Mouse (Mus musculus) ES-E14 (cell line): ENCODE data around the gene Ppp1r36. TPM values are rescaled to one million over a fixed set of nuclear protein-coding genes. Genes with fewer than 3 reads are reported as not detected.

Experiments used
- DNase-seq: peaks from one replicate; pipeline ENCODE4 v3.0.0-alpha.2; 2013; ENCODE audit warnings: low read depth, low spot score
- H3K27ac ChIP-seq: 2 replicates; pipeline ENCODE4 v1.5.1; 2012; ENCODE audit warnings: low read depth, mild to moderate bottlenecking, low read length, moderate library complexity, mixed read lengths; ENCODE audit not compliant: poor library complexity, insufficient read depth, severe bottlenecking
- H3K36me3 ChIP-seq: 2 replicates; pipeline ENCODE4 v1.6.1; 2012; ENCODE audit warnings: mild to moderate bottlenecking, low read length, moderate library complexity, mixed read lengths; ENCODE audit not compliant: control insufficient read depth, poor library complexity, insufficient read depth, severe bottlenecking
- H3K4me1 ChIP-seq, 2 experiments: fragments of 150-350 bp in 1 of 2; sonication (generic) in 1 of 2; 2 replicates each; pipeline ENCODE4 v1.6.1; 2012; ENCODE audit warnings: low read length in 2 of 2, mild to moderate bottlenecking in 1 of 2, mixed read lengths in 1 of 2; ENCODE audit not compliant: control insufficient read depth in 2 of 2, insufficient read depth in 2 of 2, poor library complexity in 1 of 2
- H3K4me3 ChIP-seq, 2 experiments: fragments of 150-350 bp in 1 of 2; sonication (generic) in 1 of 2; 2 replicates each; pipeline ENCODE4 v1.5.1; 2012; ENCODE audit warnings: low read length in 2 of 2, low read depth in 1 of 2, mild to moderate bottlenecking in 1 of 2, mixed read lengths in 1 of 2; ENCODE audit not compliant: insufficient read depth in 1 of 2, poor library complexity in 1 of 2, severe bottlenecking in 1 of 2
- H3K9ac ChIP-seq: 2 replicates; pipeline ENCODE4 v1.6.1; 2012; ENCODE audit warnings: low read depth, mild to moderate bottlenecking, low read length, mixed read lengths; ENCODE audit not compliant: poor library complexity, insufficient read depth, severe bottlenecking
- H3K9me3 ChIP-seq: fragments of 150-350 bp; sonication (generic); 2 replicates; pipeline ENCODE4 v1.6.1; 2012; ENCODE audit warnings: low read depth, mild to moderate bottlenecking, low read length; ENCODE audit not compliant: control insufficient read depth, insufficient read depth
- CHD2 ChIP-seq: IDR thresholded peaks from 2 replicates; pipeline ENCODE4 v1.6.1; 2014; ENCODE audit warnings: mild to moderate bottlenecking, low read depth, low read length, inconsistent platforms
- HCFC1 ChIP-seq: IDR thresholded peaks from 2 replicates; pipeline ENCODE4 v1.6.1; 2012; ENCODE audit warnings: low read length, inconsistent platforms, borderline replicate concordance; ENCODE audit not compliant: insufficient read depth
- MAFK ChIP-seq: IDR thresholded peaks from 2 replicates; pipeline ENCODE4 v1.6.1; 2014; ENCODE audit warnings: mild to moderate bottlenecking, low read depth, low read length, inconsistent platforms; ENCODE audit not compliant: insufficient read depth
- ZC3H11A ChIP-seq: IDR thresholded peaks from 2 replicates; pipeline ENCODE4 v1.6.1; 2012; ENCODE audit warnings: low read depth, mild to moderate bottlenecking, inconsistent platforms, low read length, borderline replicate concordance
- ZNF384 ChIP-seq: IDR thresholded peaks from 2 replicates; pipeline ENCODE4 v1.6.1; 2012; ENCODE audit warnings: low read depth, low read length, inconsistent platforms
- in situ Hi-C, 2 experiments: fragments of 600-800 bp; cut with MboI; formaldehyde crosslinking; loops; one replicate each; pipeline ENCODE4 v1.15.1; 2025; ENCODE audit warnings: low sequenced_read_pairs in 2 of 2, inconsistent platforms in 1 of 2; ENCODE audit not compliant: unreplicated experiment in 2 of 2
- total RNA-seq: library from RNA; depleted of rRNA; stranded (reverse); fragments of 300-350 nt; gene quantifications from 2 replicates; pipeline ENCODE4 v1.2.3, GENCODE M21; 2012

Ppp1r36 gene
- total RNA-seq, 1 experiment, result 0.54 TPM

DNA sequence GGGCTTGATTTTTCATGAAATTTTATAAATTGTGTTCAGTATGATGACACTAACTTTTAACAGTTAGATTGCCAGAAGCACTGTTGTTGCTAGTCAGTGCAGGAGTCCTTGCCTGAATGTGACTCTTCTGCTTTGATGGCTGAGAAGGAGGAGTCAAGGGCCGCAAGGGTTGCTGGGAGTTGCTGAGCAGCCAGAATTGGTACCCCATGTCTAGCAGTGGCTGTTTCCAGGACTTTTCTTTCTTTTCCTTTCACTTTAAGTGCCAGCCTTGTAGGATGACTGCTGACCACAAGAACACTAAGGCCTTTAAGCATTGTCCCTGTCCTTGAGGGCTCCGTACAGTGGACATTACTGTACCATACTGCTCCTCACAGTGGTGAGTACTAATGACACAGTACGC lies 39.6 kb upstream of the Ppp1r36 start:
- H3K27ac ChIP-seq, result peak overlapping the region; percentile 3; the same call in 1 of the 2 replicates
- no peaks in the 10 kb centered on the region for H3K9me3 ChIP-seq
- peaks cover 16% of the 10 kb centered on the region in 2 experiments; a peak in 2 of 4 replicates for H3K4me1 ChIP-seq
- H3K36me3 ChIP-seq, result no peaks in the 10 kb centered on the region
- no peak for DNase-seq
- TF ChIP-seq MAFK (peak; percentile 67), HCFC1 (no peak)
- H3K4me3 ChIP-seq, result 0 out of 4 replicates have a peak overlapping the region, but pooled peaks of 1 of the 2 experiments have one; percentile 27
- H3K9ac ChIP-seq, result peak overlapping the region; percentile 70; the same call in 1 of the 2 replicates
- in situ Hi-C loops, result no loop called here

DNA sequence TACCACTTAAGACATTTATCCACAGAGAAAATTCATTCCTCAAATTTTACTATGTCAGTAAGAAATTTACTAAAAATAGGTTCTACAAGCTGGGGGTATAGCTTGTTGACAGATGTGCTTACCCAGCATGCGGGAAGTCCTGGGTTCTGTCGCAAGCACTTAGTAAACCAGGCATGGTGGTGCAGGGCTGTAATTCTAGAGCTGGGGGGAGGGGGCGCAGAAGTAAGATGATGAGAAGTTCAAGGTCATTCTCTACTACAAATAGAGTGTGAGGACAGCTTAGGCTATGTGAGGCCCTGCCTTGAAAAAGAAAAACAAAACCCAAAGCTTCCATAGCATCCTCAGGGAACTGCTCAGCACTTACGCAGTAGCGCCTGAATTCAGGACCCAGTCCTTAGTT lies 38.8 kb upstream of the Ppp1r36 start:
- in situ Hi-C loops, result no loop called here
- no peak for DNase-seq
- H3K4me3 ChIP-seq, result no peak overlapping the region
- no peaks in the 10 kb centered on the region for H3K36me3 ChIP-seq
- peaks cover 14 to 16% of the 10 kb centered on the region in 2 experiments; a peak in 2 of 4 replicates for H3K4me1 ChIP-seq
- H3K9me3 ChIP-seq, result no peaks in the 10 kb centered on the region
- TF ChIP-seq CHD2 (no peak), ZNF384 (no peak), ZC3H11A (no peak), HCFC1 (no peak), MAFK (no peak)
- no peak overlapping the region for H3K27ac ChIP-seq
- no peak overlapping the region for H3K9ac ChIP-seq

DNA sequence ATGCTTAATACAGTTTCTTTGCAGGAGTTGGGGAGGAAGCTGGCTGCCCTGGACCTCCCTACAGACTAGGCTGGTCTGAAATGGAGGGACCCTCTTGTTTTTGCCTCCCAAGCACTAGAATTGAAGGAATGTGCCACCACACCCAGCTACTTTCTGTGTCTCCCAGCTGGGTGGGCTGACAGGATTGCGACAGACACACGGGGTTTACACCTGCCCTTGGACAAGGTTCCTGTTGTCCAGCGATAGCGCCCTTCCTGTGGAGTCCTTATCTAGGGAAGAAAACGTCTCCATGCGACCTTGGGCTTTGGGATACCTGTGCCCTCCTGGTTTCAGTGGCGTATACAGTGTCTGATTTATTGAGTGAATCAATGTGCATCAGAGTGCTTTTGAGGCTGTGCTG lies 37.2 kb upstream of the Ppp1r36 start:
- no peaks in the 10 kb centered on the region for H3K9me3 ChIP-seq
- no peak for DNase-seq
- H3K9ac ChIP-seq, result no peak overlapping the region
- TF ChIP-seq MAFK (no peak), CHD2 (no peak), ZNF384 (no peak), HCFC1 (no peak), ZC3H11A (no peak)
- peaks cover under 1% of the 10 kb centered on the region; the same call in 1 of the 2 replicates for H3K36me3 ChIP-seq
- H3K4me1 ChIP-seq, result peaks cover 16 to 22% of the 10 kb centered on the region in 2 experiments; a peak in 2 of 4 replicates
- no peak overlapping the region for H3K27ac ChIP-seq
- H3K4me3 ChIP-seq, result no peak overlapping the region; a peak in 1 of 4 replicates
- in situ Hi-C loops, result no loop called here

DNA sequence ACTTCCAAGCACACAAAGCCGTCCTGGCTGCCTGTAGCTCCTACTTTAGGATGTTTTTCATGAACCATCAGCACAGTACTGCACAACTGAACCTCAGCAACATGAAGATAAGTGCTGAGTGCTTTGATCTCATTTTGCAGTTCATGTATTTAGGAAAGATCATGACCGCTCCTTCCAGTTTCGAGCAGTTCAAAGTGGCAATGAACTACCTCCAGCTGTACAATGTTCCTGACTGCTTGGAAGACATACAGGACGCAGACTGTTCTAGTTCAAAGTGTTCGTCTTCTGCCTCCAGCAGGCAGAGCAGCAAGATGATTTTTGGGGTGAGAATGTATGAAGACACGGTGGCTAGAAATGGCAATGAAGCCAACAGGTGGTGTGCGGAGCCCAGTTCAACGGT lies 32.0 kb upstream of the Ppp1r36 start:
- Histone ChIP-seq H3K4me1 (peaks cover 2 to 10% of the 10 kb centered on the region in 2 experiments; a peak in 2 of 4 replicates), H3K27ac (no peak overlapping the region), H3K36me3 (peaks cover 11% of the 10 kb centered on the region), H3K4me3 (no peak overlapping the region), H3K9ac (no peak overlapping the region), H3K9me3 (no peaks in the 10 kb centered on the region)
- no peak for DNase-seq
- in situ Hi-C loops, result no loop called here
- TF ChIP-seq CHD2 (no peak), MAFK (no peak), ZC3H11A (no peak), HCFC1 (no peak), ZNF384 (no peak)

DNA sequence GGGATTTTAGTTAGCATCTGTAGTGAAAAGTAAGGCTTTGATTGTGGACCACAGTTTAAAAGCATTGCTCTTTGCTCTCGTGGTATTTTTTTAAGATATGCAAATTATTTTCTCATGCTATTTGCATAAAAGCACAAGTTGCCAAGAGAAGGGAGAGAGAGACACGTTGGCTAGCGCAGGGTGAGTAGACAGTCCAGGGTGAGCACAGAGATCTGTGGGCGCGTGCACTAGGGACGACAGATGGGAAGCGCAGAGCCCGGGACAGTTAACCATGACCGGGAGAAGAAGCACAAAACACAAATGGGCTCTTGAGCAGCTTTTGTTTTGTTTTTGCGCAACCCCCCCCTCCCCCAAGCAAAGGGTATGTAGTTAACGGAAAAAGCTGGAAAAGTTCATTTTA lies 28.5 kb upstream of the Ppp1r36 start:
- no peak for DNase-seq
- Histone ChIP-seq H3K4me3 (no peak overlapping the region), H3K9ac (no peak overlapping the region), H3K9me3 (no peaks in the 10 kb centered on the region), H3K36me3 (peaks cover 11% of the 10 kb centered on the region), H3K4me1 (peaks cover 0 to 7% of the 10 kb centered on the region in 2 experiments; a peak in 1 of 4 replicates), H3K27ac (no peak overlapping the region)
- in situ Hi-C loops, result no loop called here
- TF ChIP-seq ZC3H11A (no peak), CHD2 (no peak), MAFK (no peak), HCFC1 (no peak), ZNF384 (no peak)
